14 mouse cellular contexts compared by ENCODE assay signal in the genomic region with DNA sequence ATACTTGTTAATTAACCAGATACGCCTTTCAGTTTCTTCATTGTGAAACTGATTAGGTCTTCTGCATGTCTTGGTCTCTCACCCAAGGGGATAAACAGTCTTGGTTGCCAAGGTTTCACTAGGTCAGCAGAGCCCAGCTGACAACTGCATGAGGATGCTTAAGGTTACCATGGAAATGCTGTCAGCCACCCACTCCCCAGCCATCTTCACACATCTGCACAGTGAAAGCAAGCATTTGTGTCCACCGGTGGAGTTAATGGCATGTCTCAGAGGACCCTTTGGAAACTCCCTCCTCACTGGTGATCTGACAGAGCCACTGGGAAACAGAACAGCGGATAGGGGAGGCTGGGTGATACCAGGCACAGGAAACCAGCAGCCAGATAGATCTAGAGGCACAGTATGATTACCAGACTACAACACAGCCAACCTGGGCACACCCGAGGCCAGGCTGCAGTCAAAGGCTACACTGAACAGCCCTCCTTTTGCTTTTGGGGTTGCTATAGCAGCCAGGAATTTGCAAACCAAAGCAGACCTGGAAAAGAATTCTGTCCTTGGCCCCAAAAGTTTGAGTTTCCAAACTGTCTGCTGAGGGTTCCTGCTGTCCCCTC. TPM values are rescaled to one million over a fixed set of nuclear protein-coding genes. Genes with fewer than 3 reads are reported as not detected.
DNase-seq lines count a peak whose midpoint lies in the region; ATAC-seq and TF ChIP-seq lines count a peak whose summit lies in the region.
"Had no signal": no experiment of that assay in that cellular context is flagged by ENCODE, and none has a peak within 500 bp of the region (broad histone marks: within the 10 kb centered on the region; RNA-seq: fewer than 3 reads in every experiment).

No protein-coding gene starts in this region.

- TF ChIP-seq CTCF in midbrain, postnatal 0 days (IDR thresholded peaks at IDR 0.05) = no peak

- peak; percentile 22 for DNase-seq in gastrocnemius, postnatal 14 days
- no peak for DNase-seq in gastrocnemius, postnatal 4 days (ENCODE audit: low spot score in 2 of 2)
- DNase-seq in embryo, embryonic 9.5 days (ENCODE audit: extremely low spot score) = peak; percentile 36
- DNase-seq in midbrain, postnatal 0 days (ENCODE audit: low spot score) = peak; percentile 59
- no peak for DNase-seq in kidney, postnatal 4 days
- no peak for DNase-seq in c-Kit-positive CD71-positive TER-119-positive erythroid progenitor cells, embryonic 14.5 days (ENCODE audit: low spot score)
- no peak for DNase-seq in liver
- DNase-seq: liver, embryonic 13.5 days had no signal

- H3K9ac ChIP-seq in hindbrain, embryonic 13.5 days = peak overlapping the region; percentile 24; the same call in 1 of the 2 replicates
- no peak overlapping the region for H3K9ac ChIP-seq in midbrain, postnatal 0 days (replicated peaks; ENCODE audit: low read length, poor library complexity, severe bottlenecking)
- H3K9ac ChIP-seq: liver, embryonic 13.5 days; stomach, embryonic 15.5 days had no signal

- H3K27ac ChIP-seq in hindbrain, embryonic 13.5 days = peak overlapping the region; percentile 52
- peak overlapping the region; percentile 59 for H3K27ac ChIP-seq in midbrain, postnatal 0 days (ENCODE audit: low read depth, low read length)
- H3K27ac ChIP-seq: liver, embryonic 13.5 days; stomach, embryonic 15.5 days had no signal

- H3K4me1 ChIP-seq in hindbrain, embryonic 13.5 days (replicated peaks) = peaks cover 11% of the 10 kb centered on the region
- H3K4me1 ChIP-seq in midbrain, postnatal 0 days (ENCODE audit: insufficient read depth, low read length) = peaks cover 8% of the 10 kb centered on the region; the same call in 1 of the 2 replicates
- H3K4me1 ChIP-seq: liver, embryonic 13.5 days; megakaryocyte, embryonic 14.5 days had no signal

- no peaks in the 10 kb centered on the region for H3K9me3 ChIP-seq in hindbrain, embryonic 13.5 days
- H3K9me3 ChIP-seq in midbrain, postnatal 0 days (ENCODE audit: low read length) = no peaks in the 10 kb centered on the region
- H3K9me3 ChIP-seq: liver, embryonic 13.5 days; megakaryocyte, embryonic 14.5 days; stomach, embryonic 15.5 days had no signal

- intact Hi-C loops in gastrocnemius, postnatal 14 days (cut with DNase I; ENCODE audit: low total_unique reads) = no loop called here

- no peaks in the 10 kb centered on the region for H3K27me3 ChIP-seq in hindbrain, embryonic 13.5 days
- H3K27me3 ChIP-seq in midbrain, postnatal 0 days (ENCODE audit: insufficient read depth, low read length) = no peaks in the 10 kb centered on the region
- H3K27me3 ChIP-seq: liver, embryonic 13.5 days; stomach, embryonic 15.5 days had no signal

- peak; percentile 64; the same call in 1 of the 2 replicates for ATAC-seq in hindbrain, embryonic 13.5 days (ENCODE audit: low FRiP score)
- peak; percentile 78 for ATAC-seq in midbrain, postnatal 0 days (ENCODE audit: low FRiP score)

- H3K4me3 ChIP-seq in hindbrain, embryonic 13.5 days = no peak overlapping the region
- no peak overlapping the region for H3K4me3 ChIP-seq in midbrain, postnatal 0 days (ENCODE audit: low read depth, low read length)
- H3K4me3 ChIP-seq: liver, embryonic 13.5 days; megakaryocyte, embryonic 14.5 days; stomach, embryonic 15.5 days had no signal

- no peak overlapping the region for H3K4me2 ChIP-seq in hindbrain, embryonic 13.5 days
- H3K4me2 ChIP-seq in midbrain, postnatal 0 days (ENCODE audit: low read depth, low read length, poor library complexity, severe bottlenecking) = no peak overlapping the region
- H3K4me2 ChIP-seq: liver, embryonic 13.5 days; stomach, embryonic 15.5 days had no signal

- H3K36me3 ChIP-seq in hindbrain, embryonic 13.5 days = no peaks in the 10 kb centered on the region
- no peaks in the 10 kb centered on the region for H3K36me3 ChIP-seq in midbrain, postnatal 0 days (ENCODE audit: insufficient read depth, low read length)
- H3K36me3 ChIP-seq: liver, embryonic 13.5 days; stomach, embryonic 15.5 days had no signal

- WGBS in hindbrain, embryonic 13.5 days = 23% methylated on average over 4 of the region's 4 CpGs
- WGBS in midbrain, postnatal 0 days = 12% methylated on average over 4 of the region's 4 CpGs

RNA-seq across cellular contexts. Expression of a gene that starts 1.0 kb away (rescaled TPM):
- total RNA-seq in gastrocnemius, postnatal 14 days (2021) = not detected
- not detected for total RNA-seq in gastrocnemius, postnatal 4 days (2021)
- polyA plus RNA-seq in hindbrain, embryonic 13.5 days (2015; fragmentation: Nextera tagmentation; extraction: Ambion mirVana) = not detected in 2 replicates
- total RNA-seq in midbrain, postnatal 0 days (2014; rRNA removed) = not detected in 2 replicates
- polyA plus RNA-seq in midbrain, postnatal 0 days (2015; fragmentation: Nextera tagmentation; extraction: Ambion mirVana) = not detected in 2 replicates
- total RNA-seq: heart, adult 8-10 months; layer of hippocampus, adult 18-20 months had no signal
- polyA plus RNA-seq: C2C12; liver, embryonic 13.5 days; stomach, embryonic 15.5 days had no signal

RNA-seq across cellular contexts. Expression of a gene that starts 14.3 kb away (rescaled TPM):
- total RNA-seq in gastrocnemius, postnatal 14 days (2021) = 1 to 10 TPM; 7.5 to 8.2 TPM
- total RNA-seq in gastrocnemius, postnatal 4 days (2021) = 10 to 100 TPM; 31.1 to 31.8 TPM
- 46.6 and 47.1 TPM in 2 replicates for polyA plus RNA-seq in hindbrain, embryonic 13.5 days (2015; fragmentation: Nextera tagmentation; extraction: Ambion mirVana)
- total RNA-seq in midbrain, postnatal 0 days (2014; rRNA removed) = 57.0 and 74.1 TPM in 2 replicates
- polyA plus RNA-seq in midbrain, postnatal 0 days (2015; fragmentation: Nextera tagmentation; extraction: Ambion mirVana) = 47.5 and 48.8 TPM in 2 replicates

Comparison
In these comparisons a context has a peak if more than half of its experiments do, and no peak if none do; other contexts are left out.
1. DNase-seq: peak in gastrocnemius, postnatal 14 days (single experiment), embryo, embryonic 9.5 days (single experiment) and midbrain, postnatal 0 days (single experiment); none in gastrocnemius, postnatal 4 days (0 of 2), kidney, postnatal 4 days (0 of 2), c-Kit-positive CD71-positive TER-119-positive erythroid progenitor cells, embryonic 14.5 days (single experiment) and liver (single experiment).